Mouse (Mus musculus): ENCODE data around the gene Zbtb44. TPM values are rescaled to one million over a fixed set of nuclear protein-coding genes. Genes with fewer than 3 reads are reported as not detected.

The Zbtb44 gene
- polyA plus RNA-seq, 1 experiment from 2014 or later = 4.9 TPM

- no peak for TF ChIP-seq CTCF (IDR thresholded peaks at IDR 0.05; ENCODE audit: low read depth)
- no peak for TF ChIP-seq EP300 (IDR thresholded peaks at IDR 0.05; ENCODE audit: low read depth)
- H3K27ac ChIP-seq (ENCODE audit: low read depth) = no peak overlapping the region
- WGBS (ENCODE audit: insufficient replicate concordance) = 79% methylated on average over 11 of the region's 11 CpGs
- H3K36me3 ChIP-seq (replicated peaks; ENCODE audit: insufficient read depth, low read length) = no peaks in the 10 kb centered on the region
- H3K4me2 ChIP-seq (ENCODE audit: low read depth, low read length) = no peak overlapping the region
- ATAC-seq (no peak), DNase-seq (no peak)
- H3K4me3 ChIP-seq (ENCODE audit: low read depth, low read length) = no peak overlapping the region
- no peaks in the 10 kb centered on the region for H3K9me3 ChIP-seq (ENCODE audit: low read length)
- H3K27me3 ChIP-seq (ENCODE audit: insufficient read depth, low read length) = no peaks in the 10 kb centered on the region
- H3K4me1 ChIP-seq (ENCODE audit: insufficient read depth) = no peaks in the 10 kb centered on the region
- no peak overlapping the region for H3K9ac ChIP-seq (replicated peaks)
These were observed 86.6 kb downstream of the Zbtb44 start for GRCm38 (mm10) chr9:31117088-31117487.

GRCm38 (mm10) chr9:31117488-31117887 lies 87.0 kb downstream of the Zbtb44 start:
- H3K4me2 ChIP-seq (ENCODE audit: low read depth, low read length) = no peak overlapping the region
- H3K4me3 ChIP-seq (ENCODE audit: low read depth, low read length) = no peak overlapping the region
- H3K4me1 ChIP-seq (ENCODE audit: insufficient read depth) = no peaks in the 10 kb centered on the region
- no peaks in the 10 kb centered on the region for H3K9me3 ChIP-seq (ENCODE audit: low read length)
- no peak for TF ChIP-seq CTCF (IDR thresholded peaks at IDR 0.05; ENCODE audit: low read depth)
- no peak for TF ChIP-seq EP300 (IDR thresholded peaks at IDR 0.05; ENCODE audit: low read depth)
- ATAC-seq = no peak
- H3K27ac ChIP-seq (ENCODE audit: low read depth) = no peak overlapping the region
- 73% methylated on average over 6 of the region's 6 CpGs for WGBS (ENCODE audit: insufficient replicate concordance)
- no peak for DNase-seq
- no peaks in the 10 kb centered on the region for H3K36me3 ChIP-seq (replicated peaks; ENCODE audit: insufficient read depth, low read length)
- H3K27me3 ChIP-seq (ENCODE audit: insufficient read depth, low read length) = no peaks in the 10 kb centered on the region
- H3K9ac ChIP-seq (replicated peaks) = no peak overlapping the region

- TF ChIP-seq CTCF (IDR thresholded peaks at IDR 0.05; ENCODE audit: low read depth) (no peak), EP300 (IDR thresholded peaks at IDR 0.05; ENCODE audit: low read depth) (no peak)
- 38% methylated on average over 11 of the region's 11 CpGs for WGBS (ENCODE audit: insufficient replicate concordance)
- H3K9ac ChIP-seq (replicated peaks) = no peak overlapping the region
- no peak overlapping the region for H3K4me2 ChIP-seq (ENCODE audit: low read depth, low read length)
- no peaks in the 10 kb centered on the region for H3K9me3 ChIP-seq (ENCODE audit: low read length)
- ATAC-seq (no peak), DNase-seq (no peak)
- no peaks in the 10 kb centered on the region for H3K36me3 ChIP-seq (replicated peaks; ENCODE audit: insufficient read depth, low read length)
- no peaks in the 10 kb centered on the region for H3K4me1 ChIP-seq (ENCODE audit: insufficient read depth)
- no peak overlapping the region for H3K27ac ChIP-seq (ENCODE audit: low read depth)
- H3K27me3 ChIP-seq (ENCODE audit: insufficient read depth, low read length) = no peaks in the 10 kb centered on the region
- no peak overlapping the region for H3K4me3 ChIP-seq (ENCODE audit: low read depth, low read length)
These were observed 88.3 kb downstream of the Zbtb44 start for GRCm38 (mm10) chr9:31118520-31119298.

GRCm38 (mm10) chr9:31119405-31119804 lies 89.0 kb downstream of the Zbtb44 start:
- H3K27ac ChIP-seq (ENCODE audit: low read depth) = no peak overlapping the region
- H3K4me3 ChIP-seq (ENCODE audit: low read depth, low read length) = no peak overlapping the region
- no peaks in the 10 kb centered on the region for H3K27me3 ChIP-seq (ENCODE audit: insufficient read depth, low read length)
- DNase-seq = no peak
- no peaks in the 10 kb centered on the region for H3K9me3 ChIP-seq (ENCODE audit: low read length)
- no peak for ATAC-seq
- no peak overlapping the region for H3K4me2 ChIP-seq (ENCODE audit: low read depth, low read length)
- TF ChIP-seq EP300 (IDR thresholded peaks at IDR 0.05; ENCODE audit: low read depth) (no peak), CTCF (IDR thresholded peaks at IDR 0.05; ENCODE audit: low read depth) (no peak)
- H3K36me3 ChIP-seq (replicated peaks; ENCODE audit: insufficient read depth, low read length) = no peaks in the 10 kb centered on the region
- 37% methylated on average over 5 of the region's 5 CpGs for WGBS (ENCODE audit: insufficient replicate concordance)
- no peaks in the 10 kb centered on the region for H3K4me1 ChIP-seq (ENCODE audit: insufficient read depth)
- no peak overlapping the region for H3K9ac ChIP-seq (replicated peaks)

- ATAC-seq = no peak
- H3K4me3 ChIP-seq (ENCODE audit: low read depth, low read length) = no peak overlapping the region
- no peak overlapping the region for H3K9ac ChIP-seq (replicated peaks)
- no peaks in the 10 kb centered on the region for H3K27me3 ChIP-seq (ENCODE audit: insufficient read depth, low read length)
- DNase-seq = no peak
- no peaks in the 10 kb centered on the region for H3K9me3 ChIP-seq (ENCODE audit: low read length)
- H3K36me3 ChIP-seq (replicated peaks; ENCODE audit: insufficient read depth, low read length) = no peaks in the 10 kb centered on the region
- no peak for TF ChIP-seq EP300 (IDR thresholded peaks at IDR 0.05; ENCODE audit: low read depth)
- no peak for TF ChIP-seq CTCF (IDR thresholded peaks at IDR 0.05; ENCODE audit: low read depth)
- H3K27ac ChIP-seq (ENCODE audit: low read depth) = no peak overlapping the region
- WGBS (ENCODE audit: insufficient replicate concordance) = 53% methylated on average over 11 of the region's 11 CpGs
- H3K4me2 ChIP-seq (ENCODE audit: low read depth, low read length) = no peak overlapping the region
- no peaks in the 10 kb centered on the region for H3K4me1 ChIP-seq (ENCODE audit: insufficient read depth)
These were observed 89.6 kb downstream of the Zbtb44 start for GRCm38 (mm10) chr9:31119882-31120532.

GRCm38 (mm10) chr9:31120533-31120915 lies 90.1 kb downstream of the Zbtb44 start:
- DNase-seq (no peak), ATAC-seq (no peak)
- 58% methylated on average over 4 of the region's 4 CpGs for WGBS (ENCODE audit: insufficient replicate concordance)
- H3K9me3 ChIP-seq (ENCODE audit: low read length) = no peaks in the 10 kb centered on the region
- no peak overlapping the region for H3K27ac ChIP-seq (ENCODE audit: low read depth)
- H3K36me3 ChIP-seq (replicated peaks; ENCODE audit: insufficient read depth, low read length) = no peaks in the 10 kb centered on the region
- no peak for TF ChIP-seq CTCF (IDR thresholded peaks at IDR 0.05; ENCODE audit: low read depth)
- no peak for TF ChIP-seq EP300 (IDR thresholded peaks at IDR 0.05; ENCODE audit: low read depth)
- H3K9ac ChIP-seq (replicated peaks) = no peak overlapping the region
- H3K4me3 ChIP-seq (ENCODE audit: low read depth, low read length) = no peak overlapping the region
- H3K27me3 ChIP-seq (ENCODE audit: insufficient read depth, low read length) = no peaks in the 10 kb centered on the region
- no peak overlapping the region for H3K4me2 ChIP-seq (ENCODE audit: low read depth, low read length)
- no peaks in the 10 kb centered on the region for H3K4me1 ChIP-seq (ENCODE audit: insufficient read depth)

Data from liver, postnatal 0 days (tissue).